Mouse (Mus musculus): Measurements from ENCODE around the gene Cpm.

Gene Cpm

DNA sequence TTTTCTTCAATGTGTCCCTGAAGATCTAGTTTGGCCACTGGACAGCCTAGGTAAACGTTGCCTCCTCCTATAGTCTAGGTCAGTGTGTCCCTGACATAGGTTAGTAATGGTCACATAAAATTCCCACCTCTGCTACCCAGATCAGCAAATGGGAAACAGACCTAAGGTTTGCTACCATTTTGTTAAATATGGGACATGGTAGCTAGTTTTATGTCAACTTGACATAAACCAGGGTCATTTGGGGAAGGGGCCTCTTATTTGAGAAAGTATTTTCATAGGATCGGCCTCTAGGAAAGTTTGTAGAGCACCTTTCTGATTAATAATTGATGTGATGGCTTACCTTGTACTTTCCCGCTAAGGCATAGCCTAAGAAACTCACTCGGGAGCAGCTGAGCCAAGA lies 8.8 kb upstream of the Cpm start:
- DNase-seq (ENCODE audit: low spot score in 2 of 2) = no peak

DNA sequence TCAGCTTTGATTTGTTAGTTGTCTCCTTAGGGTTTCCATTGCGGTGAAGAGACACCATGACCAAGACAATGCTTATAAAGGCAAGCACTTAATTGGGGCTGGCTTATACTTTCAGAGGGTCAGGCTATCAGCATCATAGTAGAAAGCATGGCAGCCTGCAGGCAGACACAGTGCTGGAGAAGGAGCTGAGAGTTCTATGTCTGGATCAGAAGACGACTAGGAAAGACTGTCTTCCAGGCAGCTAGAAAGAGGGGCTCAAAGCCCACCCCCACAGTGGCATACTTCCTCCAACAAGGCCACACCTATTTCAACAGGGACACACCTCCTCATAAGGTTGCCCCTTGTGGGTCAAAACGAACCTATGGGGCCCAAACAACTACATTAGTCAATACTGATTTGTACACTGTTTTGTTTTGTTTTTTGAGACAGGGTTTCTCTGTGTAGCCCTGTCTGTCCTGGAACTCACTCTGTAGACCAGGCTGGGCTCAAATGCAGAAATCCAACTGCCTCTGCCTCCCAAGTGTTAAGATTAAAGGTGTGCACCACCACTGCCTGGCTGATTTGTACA lies 8.3 kb upstream of the Cpm start:
- DNase-seq (ENCODE audit: low spot score in 2 of 2) = no peak

DNA sequence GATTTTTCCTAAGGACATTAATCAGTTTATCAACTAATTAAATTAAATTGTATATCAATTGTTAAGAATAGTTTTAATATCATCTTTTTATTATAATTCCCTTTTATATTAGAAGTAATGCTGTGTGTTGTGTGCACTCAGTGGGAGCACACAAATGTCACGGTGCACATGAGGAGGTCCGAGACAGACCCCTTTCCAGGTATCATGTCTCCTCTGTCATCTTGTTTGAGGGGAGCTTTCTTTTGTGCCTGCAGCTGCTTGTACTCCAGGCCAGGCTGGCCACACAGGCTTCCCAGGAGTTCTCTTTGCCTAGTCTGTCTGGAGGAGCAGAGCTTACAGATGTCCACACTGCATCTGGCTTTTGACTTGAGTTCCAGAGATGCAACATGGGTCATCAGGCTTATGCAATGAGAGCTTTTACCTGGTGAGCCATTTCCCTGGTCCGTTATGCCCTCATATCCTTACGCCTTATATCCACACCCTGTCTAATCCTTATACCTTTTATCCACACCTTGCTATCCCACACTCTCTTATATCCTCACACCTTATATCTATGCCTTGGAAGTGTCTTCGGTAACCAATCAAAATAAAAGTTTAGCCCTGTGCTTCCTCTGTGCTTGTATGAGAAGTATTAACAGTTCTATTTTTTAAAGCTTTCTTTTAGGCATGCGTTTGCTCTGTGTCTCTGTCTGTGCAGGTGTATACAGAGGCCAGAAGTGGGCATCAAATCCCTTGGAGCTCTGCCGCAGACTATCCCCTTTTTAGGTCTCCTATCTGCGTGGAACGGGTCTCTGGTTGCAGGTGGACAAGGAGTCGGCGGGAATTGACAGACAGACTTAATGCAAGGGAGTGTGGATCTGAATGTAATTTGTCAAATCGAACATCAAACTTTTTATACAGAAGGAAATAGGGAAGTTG lies 7.4 kb upstream of the Cpm start:
- no peak for DNase-seq (ENCODE audit: low spot score in 2 of 2)

- DNase-seq (ENCODE audit: low spot score in 2 of 2) = no peak
Observed at GRCm38 (mm10) chr10:117623358-117623757, 5.9 kb upstream of the Cpm start.

DNA sequence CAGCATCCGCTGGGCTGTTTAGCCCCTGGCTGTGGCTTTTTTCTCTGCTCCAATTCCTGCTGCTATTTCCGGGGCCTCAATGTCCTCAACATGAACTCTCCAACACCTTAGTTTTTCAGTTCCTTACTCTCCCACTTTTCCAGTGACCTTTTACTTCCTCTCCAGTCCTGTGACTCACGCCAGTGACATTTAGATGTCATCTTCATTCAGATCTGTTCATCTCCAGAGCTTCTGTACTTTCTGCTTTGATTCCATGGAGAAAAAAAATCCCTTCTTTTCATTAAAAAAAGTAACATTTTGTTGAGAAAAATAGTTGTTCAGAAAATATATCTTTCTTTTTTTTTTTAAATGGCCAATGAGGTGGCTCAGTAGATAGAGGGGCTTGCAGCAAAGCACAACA lies 5.1 kb upstream of the Cpm start:
- DNase-seq (ENCODE audit: low spot score in 2 of 2) = no peak

DNA sequence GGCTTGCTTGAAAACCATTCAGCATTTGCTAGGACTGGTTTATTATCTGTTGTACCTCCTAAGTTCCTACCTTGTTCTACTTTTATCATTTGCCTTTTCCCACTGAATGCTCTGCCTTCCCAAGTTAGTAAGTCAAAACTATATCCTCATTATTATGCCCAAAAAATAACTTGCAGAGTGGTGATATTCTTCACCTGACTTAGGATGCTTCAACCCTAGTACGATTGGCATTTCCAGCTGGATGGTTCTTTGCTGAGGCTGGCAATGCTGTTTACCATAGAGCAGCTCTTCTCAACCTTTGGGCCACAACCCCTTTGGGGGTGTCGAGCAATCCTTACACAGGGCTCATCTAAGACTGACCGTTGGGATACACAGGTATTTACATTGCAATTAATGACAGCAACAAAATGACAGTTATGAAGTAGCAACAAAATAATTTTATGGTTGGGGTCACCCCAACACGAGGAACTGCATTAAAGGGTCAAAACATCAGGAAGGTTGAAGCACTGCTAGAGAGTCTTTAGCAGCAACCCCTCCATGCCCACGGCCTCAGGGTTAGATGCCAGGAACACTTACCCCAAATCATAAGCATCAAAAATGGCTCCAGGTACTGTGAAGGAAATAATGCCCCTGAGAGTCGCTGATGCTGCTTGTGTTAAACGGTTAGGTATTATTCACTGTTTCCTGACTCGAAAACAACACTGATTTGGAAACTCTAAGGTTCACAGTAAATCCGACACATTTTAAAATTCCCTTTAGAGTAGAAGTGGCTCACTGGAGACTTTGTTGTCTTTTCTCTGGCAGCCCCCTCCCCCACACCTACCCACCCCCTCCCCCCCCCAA lies 4.4 kb upstream of the Cpm start:
- DNase-seq (ENCODE audit: low spot score in 2 of 2) = no peak

DNA sequence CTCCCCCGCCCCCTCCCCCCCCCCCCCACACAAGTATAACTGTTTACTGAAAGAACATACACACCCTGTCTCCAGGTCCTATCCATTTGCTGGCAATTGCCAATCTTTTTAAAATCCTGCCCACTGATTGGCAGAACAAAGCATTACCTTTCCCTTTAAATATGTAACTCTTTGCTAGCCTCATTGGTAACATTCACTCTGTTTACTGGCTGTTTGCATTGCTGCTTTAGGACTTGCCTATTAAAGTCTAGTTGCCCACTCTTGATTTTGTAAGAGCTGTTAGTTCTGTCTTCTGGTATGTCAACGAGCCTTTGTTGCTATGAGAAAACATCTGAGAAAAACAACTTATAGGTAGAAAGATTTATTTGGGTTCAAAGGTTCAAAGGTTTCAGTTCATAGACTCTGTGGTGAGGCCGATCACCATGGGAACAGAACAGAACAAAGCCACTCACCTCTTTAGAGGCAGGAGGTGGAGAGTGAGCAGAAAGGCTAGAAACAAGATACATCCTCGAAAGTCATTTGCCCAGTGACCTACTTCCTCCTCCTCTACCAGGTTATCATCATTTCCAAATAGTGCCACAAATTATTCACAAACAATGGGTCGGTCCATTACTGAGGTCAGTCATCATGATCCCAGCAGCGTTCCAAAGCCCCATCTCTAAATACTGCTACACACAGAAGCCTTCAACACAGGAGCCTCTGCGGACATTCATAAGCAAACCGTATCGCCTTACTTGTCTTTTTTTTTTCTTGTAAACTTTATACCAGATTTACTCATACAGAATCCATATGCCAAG lies 3.6 kb upstream of the Cpm start:
- no peak for DNase-seq (ENCODE audit: low spot score in 2 of 2)

- no peak for DNase-seq (ENCODE audit: low spot score in 2 of 2)
Observed at GRCm38 (mm10) chr10:117626297-117626613, 3.0 kb upstream of the Cpm start.

GRCm38 (mm10) chr10:117626840-117627615 lies 2.3 kb upstream of the Cpm start:
- no peak for DNase-seq (ENCODE audit: low spot score in 2 of 2)

DNA sequence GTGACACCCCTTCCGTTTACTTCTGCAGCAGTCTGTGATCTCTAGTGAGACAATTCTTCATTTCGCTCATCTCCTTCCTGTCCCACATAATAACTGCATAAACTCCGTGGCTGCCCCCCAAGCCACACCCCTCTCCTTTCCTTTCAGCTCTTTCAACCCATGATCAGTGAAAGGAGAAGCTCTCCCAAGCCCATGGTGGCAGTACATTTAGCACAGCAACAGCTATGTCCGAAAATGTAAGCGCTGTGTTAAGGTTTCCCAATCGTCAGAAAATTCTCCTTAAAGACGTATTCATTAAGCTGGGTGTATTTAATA lies 1.7 kb upstream of the Cpm start:
- no peak for DNase-seq (ENCODE audit: low spot score in 2 of 2)

- no peak for DNase-seq (ENCODE audit: low spot score in 2 of 2)
Observed at GRCm38 (mm10) chr10:117627949-117628348, 1.4 kb upstream of the Cpm start.

DNA sequence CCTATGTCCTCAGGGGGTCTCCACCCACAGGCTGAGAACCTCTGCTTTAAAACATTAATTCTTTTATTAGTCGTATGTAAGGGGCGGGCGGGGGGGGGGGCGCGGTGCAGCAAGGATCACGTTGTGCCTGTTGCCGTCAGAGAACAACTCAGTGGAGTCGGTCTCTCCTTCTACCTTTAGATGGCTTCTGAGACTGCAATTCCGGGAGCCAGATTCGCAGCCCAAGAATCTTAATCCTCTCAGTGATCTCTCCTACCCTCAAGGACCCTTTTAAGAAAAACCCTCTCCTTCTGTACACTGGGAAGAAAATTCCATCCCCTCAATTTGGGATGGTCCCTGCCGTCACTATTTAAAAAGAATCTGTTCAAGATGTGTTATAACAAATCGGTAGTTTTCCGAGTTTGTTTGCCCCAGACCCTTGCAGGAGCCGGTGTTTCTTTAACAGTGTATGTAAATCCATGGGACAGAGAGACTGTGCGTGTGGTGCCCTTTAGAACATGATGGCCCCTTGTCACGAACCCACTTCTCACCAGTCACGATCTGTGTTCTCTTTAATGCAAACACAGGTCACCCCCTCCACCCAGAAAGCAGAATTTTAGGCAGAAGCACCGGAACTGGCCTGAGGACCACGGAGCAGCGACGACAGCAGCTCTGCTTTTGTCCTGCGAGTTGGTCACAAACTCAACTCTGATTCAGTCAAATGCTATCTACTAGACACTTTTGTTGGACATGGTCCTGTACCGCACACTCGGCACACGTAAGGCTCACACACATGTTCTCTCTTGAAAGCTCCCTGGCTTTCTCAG lies 734 bp upstream of the Cpm start:
- DNase-seq (ENCODE audit: low spot score in 2 of 2) = no peak

- no peak for DNase-seq (ENCODE audit: low spot score in 2 of 2)
Observed at GRCm38 (mm10) chr10:117630176-117630575, 876 bp downstream of the Cpm start.

GRCm38 (mm10) chr10:117630810-117631209 lies 1.5 kb downstream of the Cpm start:
- no peak for DNase-seq (ENCODE audit: low spot score in 2 of 2)

DNA sequence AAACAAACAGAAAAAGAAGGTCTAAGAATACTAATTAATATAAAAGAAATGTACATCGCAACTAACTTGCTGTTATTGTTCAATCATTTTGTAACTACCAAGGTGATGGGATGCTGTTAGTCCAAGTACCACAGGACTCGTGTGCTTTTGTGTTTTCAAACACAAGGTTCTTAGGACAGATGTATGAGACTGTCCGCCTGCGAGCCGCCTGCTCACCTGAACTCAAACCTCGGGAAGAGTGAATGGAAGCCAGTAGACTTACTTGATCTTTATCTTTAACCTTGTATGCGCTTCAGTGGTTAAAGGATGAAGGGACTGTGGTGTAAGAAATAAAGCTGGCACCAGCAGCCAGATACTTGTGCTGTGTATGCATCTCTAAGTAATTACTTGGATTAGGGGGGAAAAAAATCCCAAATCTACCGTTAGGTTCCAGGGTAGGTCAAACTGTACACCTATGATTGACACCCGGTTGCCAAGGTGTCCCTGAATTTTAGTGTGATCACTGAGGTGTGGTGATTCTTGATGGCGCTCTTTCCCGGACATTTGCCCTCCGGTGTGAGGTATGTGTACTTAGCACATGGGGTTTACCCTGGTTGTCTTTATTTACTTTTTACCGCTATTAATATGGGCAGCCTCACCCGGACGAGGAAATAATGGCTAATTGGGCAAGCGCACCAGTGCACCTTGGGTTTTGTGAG lies 2.4 kb downstream of the Cpm start:
- DNase-seq (ENCODE audit: low spot score in 2 of 2) = no peak

- no peak for DNase-seq (ENCODE audit: low spot score in 2 of 2)
Observed at GRCm38 (mm10) chr10:117632394-117632793, 3.1 kb downstream of the Cpm start.

- DNase-seq (ENCODE audit: low spot score in 2 of 2) = no peak
Observed at GRCm38 (mm10) chr10:117633564-117634208, 4.4 kb downstream of the Cpm start.

- no peak for DNase-seq (ENCODE audit: low spot score in 2 of 2)
Observed at GRCm38 (mm10) chr10:117634323-117635030, 5.2 kb downstream of the Cpm start.
